Mouse (Mus musculus) left cerebral cortex, adult 8-10 months (tissue): Measurements from ENCODE around the gene D8Ertd738e. TPM values are rescaled to one million over a fixed set of nuclear protein-coding genes. Genes with fewer than 3 reads are reported as not detected.
"Not testable (repeated sequence)": the region's sequence is repeated elsewhere in the genome, so short reads cannot be mapped to it uniquely, and the experiment has no call there.

Experiments used
- DNase-seq, 2 experiments: peaks; one replicate each; pipeline ENCODE4 v3.0.0; 2022; ENCODE audit warnings: low spot score in 2 of 2
- total RNA-seq, 4 experiments: library from RNA; stranded (reverse); gene quantifications; 2 replicates each; pipeline ENCODE4 v1.2.4; 2022

D8Ertd738e gene
- 100 to 1,000 TPM in 2 of 4 experiments, 10 to 100 TPM in 2; 97.1 to 133 (median 108) TPM for total RNA-seq

- DNase-seq = peak; percentile 70 to 83
These were observed at the start of gene D8Ertd738e for GRCm38 (mm10) chr8:84249257-84250170. D8Ertd738e (minus strand) TSS chr8:84249719.

GRCm38 (mm10) chr8:84297029-84297785 lies 47.7 kb upstream of the D8Ertd738e start:
- no peak for DNase-seq

- peak in 1 of 2 experiments; percentile 22 for DNase-seq
These were observed 42.2 kb upstream of the D8Ertd738e start for GRCm38 (mm10) chr8:84291688-84292087.

- no peak for DNase-seq
These were observed 41.6 kb upstream of the D8Ertd738e start for GRCm38 (mm10) chr8:84291086-84291485.

- no peak for DNase-seq
These were observed 39.4 kb upstream of the D8Ertd738e start for GRCm38 (mm10) chr8:84288892-84289291.

- not testable (repeated sequence) for DNase-seq
These were observed 36.1 kb upstream of the D8Ertd738e start for GRCm38 (mm10) chr8:84285665-84286064.

GRCm38 (mm10) chr8:84284608-84285063 lies 35.1 kb upstream of the D8Ertd738e start:
- DNase-seq = no peak

- DNase-seq = no peak
These were observed 31.3 kb upstream of the D8Ertd738e start for GRCm38 (mm10) chr8:84280777-84281176.

GRCm38 (mm10) chr8:84276447-84276846 lies 26.9 kb upstream of the D8Ertd738e start:
- no peak for DNase-seq

GRCm38 (mm10) chr8:84273968-84274367 lies 24.4 kb upstream of the D8Ertd738e start:
- DNase-seq = no peak

- no peak for DNase-seq
These were observed 22.8 kb upstream of the D8Ertd738e start for GRCm38 (mm10) chr8:84272302-84272701.

GRCm38 (mm10) chr8:84269950-84270773 lies 20.6 kb upstream of the D8Ertd738e start, which contains the start of gene Ccdc130:
Ccdc130 (minus strand) TSS chr8:84270380.
- DNase-seq = peak; percentile 93 to 100

- DNase-seq = peak in 1 of 2 experiments; percentile 65
These were observed 11.6 kb upstream of the D8Ertd738e start for GRCm38 (mm10) chr8:84261098-84261497.

GRCm38 (mm10) chr8:84256822-84257610 lies 7.5 kb upstream of the D8Ertd738e start, which contains the start of gene Mri1:
Mri1 (minus strand) TSS chr8:84257326.
- peak; percentile 55 to 72 for DNase-seq

GRCm38 (mm10) chr8:84256458-84256821 lies 6.9 kb upstream of the D8Ertd738e start:
- DNase-seq = no peak

- DNase-seq = no peak
These were observed 6.3 kb upstream of the D8Ertd738e start for GRCm38 (mm10) chr8:84255858-84256257.

- no peak for DNase-seq
These were observed 7.7 kb downstream of the D8Ertd738e start for GRCm38 (mm10) chr8:84241821-84242220.

GRCm38 (mm10) chr8:84241167-84241566 lies 8.4 kb downstream of the D8Ertd738e start:
- no peak for DNase-seq

- DNase-seq = no peak
These were observed 11.8 kb downstream of the D8Ertd738e start for GRCm38 (mm10) chr8:84237542-84238229.
